Mouse (Mus musculus): ENCODE data around the gene Topors. TPM values are rescaled to one million over a fixed set of nuclear protein-coding genes. Genes with fewer than 3 reads are reported as not detected.
"Not testable (repeated sequence)": the region's sequence is repeated elsewhere in the genome, so short reads cannot be mapped to it uniquely, and the experiment has no call there.

Gene Topors
- total RNA-seq (2021): 10 to 100 TPM; 21.2 to 22.0 TPM

- DNase-seq: peak; percentile 96
Measured at GRCm38 (mm10) chr4:40269430-40270032, at the start of gene Topors, which contains the start of gene Smim27. Gene Topors, minus strand, starts transcription at chr4:40269850. Gene Smim27, plus strand, starts transcription at chr4:40269579.

GRCm38 (mm10) chr4:40317404-40317803 is 47.8 kb upstream of the Topors start:
- no peak for DNase-seq

- DNase-seq: no peak
Measured at GRCm38 (mm10) chr4:40313026-40313425, 43.4 kb upstream of the Topors start.

GRCm38 (mm10) chr4:40312213-40312612 is 42.6 kb upstream of the Topors start:
- no peak for DNase-seq

GRCm38 (mm10) chr4:40310796-40311383 is 41.2 kb upstream of the Topors start:
- DNase-seq: no peak

GRCm38 (mm10) chr4:40309682-40310081 is 40.0 kb upstream of the Topors start:
- DNase-seq: no peak

GRCm38 (mm10) chr4:40302445-40303125 is 32.9 kb upstream of the Topors start:
- no peak for DNase-seq

- DNase-seq: peak; percentile 82
Measured at GRCm38 (mm10) chr4:40301076-40301789, 31.6 kb upstream of the Topors start.

GRCm38 (mm10) chr4:40299169-40299568 is 29.5 kb upstream of the Topors start:
- no peak for DNase-seq

GRCm38 (mm10) chr4:40291511-40291910 is 21.9 kb upstream of the Topors start:
- DNase-seq: not testable (repeated sequence)

- no peak for DNase-seq
Measured at GRCm38 (mm10) chr4:40289046-40289445, 19.4 kb upstream of the Topors start.

- DNase-seq: no peak
Measured at GRCm38 (mm10) chr4:40287415-40287814, 17.8 kb upstream of the Topors start.

GRCm38 (mm10) chr4:40285582-40285981 is 15.9 kb upstream of the Topors start:
- DNase-seq: peak; percentile 75

GRCm38 (mm10) chr4:40279276-40279900 is 9.7 kb upstream of the Topors start, which contains the start of gene Ndufb6:
Gene Ndufb6, minus strand, starts transcription at chr4:40279421.
- DNase-seq: peak; percentile 98

- no peak for DNase-seq
Measured at GRCm38 (mm10) chr4:40278880-40279275, 9.2 kb upstream of the Topors start.

GRCm38 (mm10) chr4:40268835-40269234 is 815 bp downstream of the Topors start:
- no peak for DNase-seq

GRCm38 (mm10) chr4:40268204-40268813 is 1.3 kb downstream of the Topors start:
- peak; percentile 95 for DNase-seq

GRCm38 (mm10) chr4:40267681-40268080 is 2.0 kb downstream of the Topors start:
- DNase-seq: no peak

- DNase-seq: no peak
Measured at GRCm38 (mm10) chr4:40264321-40264720, 5.3 kb downstream of the Topors start.

- no peak for DNase-seq
Measured at GRCm38 (mm10) chr4:40254385-40255103, 15.1 kb downstream of the Topors start.

GRCm38 (mm10) chr4:40253766-40254165 is 15.9 kb downstream of the Topors start:
- no peak for DNase-seq

All from heart, postnatal 4 days (tissue).